Mouse (Mus musculus) inflammation-experienced regulatory T-cells, adult 6 months (primary cell): Measurements from ENCODE around the gene Gm10401. TPM values are rescaled to one million over a fixed set of nuclear protein-coding genes. Genes with fewer than 3 reads are reported as not detected.
"Not testable (repeated sequence)": the region's sequence is repeated elsewhere in the genome, so short reads cannot be mapped to it uniquely, and the experiment has no call there.

Experiments used
- ATAC-seq: one replicate; pipeline ENCODE4 v1.8.0; 2017
- polyA plus RNA-seq, 3 experiments: library from polyadenylated mRNA; unstranded; fragments of 100-300 nt; shearing (Covaris generic); gene quantifications; one replicate each; pipeline ENCODE4 v1.2.1; 2017

Gm10401 gene
- polyA plus RNA-seq, 3 experiments from 2014 or later, result 14.8 to 23.2 (median 18.5) TPM

GRCm38 (mm10) chr5:115118961-115119570 is 21.0 kb upstream of the Gm10401 start, which contains the start of gene Acads:
Acads (minus strand) TSS chr5:115119346.
- ATAC-seq, result peak; percentile 89

DNA sequence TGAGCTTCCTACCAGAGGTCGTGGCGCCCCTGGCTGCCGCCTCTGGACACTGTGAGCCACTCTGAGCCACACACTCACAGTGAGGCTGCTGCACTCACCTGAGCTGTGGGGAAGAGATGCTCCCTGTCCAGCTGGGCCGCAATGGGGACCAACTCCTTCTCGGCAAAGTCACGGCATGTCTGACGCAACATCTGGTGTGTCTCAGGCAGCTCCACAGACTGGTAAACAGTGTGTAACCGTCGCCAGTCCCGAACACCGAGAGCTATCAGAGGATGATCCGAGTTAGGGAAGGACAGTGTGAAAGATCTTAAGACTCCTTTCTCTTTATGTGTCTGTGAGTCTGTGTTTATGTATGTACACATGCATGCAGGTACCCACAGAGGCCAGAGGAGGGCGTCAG is 19.4 kb upstream of the Gm10401 start:
- ATAC-seq, result no peak

- ATAC-seq, result no peak
These were observed 18.3 kb upstream of the Gm10401 start for GRCm38 (mm10) chr5:115116426-115116825.

- no peak for ATAC-seq
These were observed 16.4 kb upstream of the Gm10401 start for GRCm38 (mm10) chr5:115114501-115114900.

- no peak for ATAC-seq
These were observed 15.1 kb upstream of the Gm10401 start for GRCm38 (mm10) chr5:115113244-115113643.

DNA sequence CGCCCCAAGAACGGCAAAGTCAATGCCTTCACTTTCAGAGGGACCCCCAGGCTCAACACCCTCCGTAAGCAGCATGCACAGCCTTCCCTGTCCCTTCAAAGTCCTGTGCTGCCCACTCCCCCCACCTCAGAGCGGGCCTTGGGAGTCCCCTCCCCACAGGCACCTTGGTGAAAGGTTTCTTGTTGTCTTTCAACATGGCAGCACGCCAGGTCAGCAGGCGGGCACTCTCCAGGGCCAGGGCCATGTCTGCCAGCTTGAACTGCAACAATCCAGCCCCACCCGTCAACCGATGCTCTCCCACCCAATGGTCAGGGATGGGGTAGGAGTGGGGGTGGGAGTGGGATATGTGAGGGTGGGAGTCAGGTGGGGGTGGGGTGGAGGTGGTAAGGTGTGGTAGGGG is 13.1 kb upstream of the Gm10401 start:
- no peak for ATAC-seq

DNA sequence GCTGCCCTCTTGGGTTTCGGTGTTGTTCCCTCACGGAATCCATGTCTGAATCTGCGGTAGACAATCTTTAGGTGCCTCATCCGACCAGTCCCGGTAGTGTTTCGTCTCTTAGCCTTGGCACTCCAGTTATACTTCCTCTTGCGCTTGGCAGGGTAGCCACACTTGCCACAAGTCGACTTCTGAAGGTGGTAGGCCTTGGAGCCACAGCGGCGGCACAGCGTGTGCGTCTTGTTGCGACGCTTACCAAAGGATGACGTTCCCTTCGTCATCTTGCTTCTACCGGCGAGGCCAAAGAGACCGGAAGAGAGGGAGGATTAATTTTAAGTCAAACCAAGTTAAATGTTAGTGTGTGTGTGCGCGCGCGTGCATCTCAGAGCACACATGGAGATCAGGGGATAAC is 5.2 kb upstream of the Gm10401 start:
- ATAC-seq, result not testable (repeated sequence)

- ATAC-seq, result no peak
These were observed 4.1 kb upstream of the Gm10401 start for GRCm38 (mm10) chr5:115102231-115102630.

GRCm38 (mm10) chr5:115100473-115100872 is 2.4 kb upstream of the Gm10401 start:
- no peak for ATAC-seq

DNA sequence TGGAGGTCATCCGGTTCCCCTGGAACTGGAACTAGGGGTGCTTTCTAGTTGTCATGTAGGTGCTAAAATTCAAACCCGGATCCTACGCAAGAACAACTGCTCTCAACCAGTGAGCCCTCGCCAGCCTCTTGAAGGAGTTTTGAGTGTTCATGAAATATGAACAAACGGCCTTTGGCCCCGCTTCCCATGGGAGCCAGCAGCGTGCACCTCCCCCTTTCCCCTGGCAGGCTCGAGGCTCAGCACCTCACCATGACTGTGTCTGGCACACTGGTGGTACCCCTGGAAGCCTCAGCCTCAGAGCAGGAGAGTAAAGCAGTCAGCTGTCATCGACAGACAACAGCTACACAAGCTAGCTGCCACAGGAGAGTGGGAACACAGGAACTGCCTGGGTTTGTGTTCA is 1.9 kb upstream of the Gm10401 start:
- no peak for ATAC-seq

DNA sequence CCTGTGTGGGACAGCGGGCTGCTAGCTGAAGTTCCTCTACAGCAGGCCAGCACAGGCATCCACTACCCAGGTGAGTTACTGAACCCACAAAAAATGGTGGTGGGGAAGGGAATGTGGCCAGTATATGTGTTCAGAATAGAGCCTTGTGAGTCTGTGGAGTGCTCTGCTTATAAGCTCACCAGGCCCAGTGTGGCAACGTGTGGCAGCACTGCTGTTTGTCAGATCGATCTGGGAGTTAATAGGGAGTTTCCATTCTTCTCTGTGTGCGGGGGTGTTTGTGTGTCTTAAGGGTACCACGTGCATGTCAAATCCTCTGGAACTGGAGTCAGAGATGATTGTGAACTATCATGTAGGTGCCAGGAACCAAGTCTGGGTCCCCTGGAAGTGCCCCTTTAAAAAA is 1.4 kb upstream of the Gm10401 start:
- ATAC-seq, result no peak

DNA sequence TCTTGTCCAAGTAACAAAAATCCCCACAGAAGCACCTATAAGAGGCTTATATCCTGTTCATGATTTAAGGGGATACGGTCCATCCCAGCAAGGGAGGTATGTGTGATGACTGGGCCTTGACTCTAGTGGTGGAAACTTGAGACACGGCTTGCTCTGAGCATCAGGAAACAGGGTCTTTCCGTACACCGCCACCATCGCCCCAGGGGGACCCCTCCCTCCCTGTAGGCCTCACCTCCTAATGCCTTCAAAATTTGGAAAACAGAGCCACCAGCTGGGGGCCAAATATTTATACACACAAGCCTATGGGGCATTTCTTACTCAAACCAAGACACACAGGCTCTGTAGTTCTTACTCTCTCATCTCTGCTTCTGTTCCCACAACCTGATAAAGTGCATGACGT is 6.3 kb downstream of the Gm10401 start:
- peak; percentile 38 for ATAC-seq

- ATAC-seq, result no peak
These were observed 7.1 kb downstream of the Gm10401 start for GRCm38 (mm10) chr5:115091015-115091414.

- ATAC-seq, result no peak
These were observed 8.4 kb downstream of the Gm10401 start for GRCm38 (mm10) chr5:115089592-115090268.

DNA sequence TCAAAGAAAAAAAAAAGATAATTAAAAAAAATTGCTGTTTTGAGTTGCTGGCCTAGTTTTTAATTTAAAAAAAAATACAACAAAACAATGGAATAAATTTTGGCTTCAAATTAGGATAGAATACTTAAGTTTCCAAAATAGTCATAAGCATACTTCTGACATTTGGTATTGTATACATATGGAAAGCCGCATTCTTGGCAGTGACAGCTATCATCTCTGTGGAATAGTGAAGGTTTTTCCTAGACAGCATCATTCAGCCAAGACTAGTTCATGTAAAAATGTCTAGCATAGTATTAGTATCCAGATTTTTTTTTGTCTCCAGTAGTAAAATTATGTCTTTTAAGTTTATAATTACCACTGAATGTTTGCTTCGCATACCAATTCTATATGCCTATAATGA is 12.4 kb downstream of the Gm10401 start:
- no peak for ATAC-seq

DNA sequence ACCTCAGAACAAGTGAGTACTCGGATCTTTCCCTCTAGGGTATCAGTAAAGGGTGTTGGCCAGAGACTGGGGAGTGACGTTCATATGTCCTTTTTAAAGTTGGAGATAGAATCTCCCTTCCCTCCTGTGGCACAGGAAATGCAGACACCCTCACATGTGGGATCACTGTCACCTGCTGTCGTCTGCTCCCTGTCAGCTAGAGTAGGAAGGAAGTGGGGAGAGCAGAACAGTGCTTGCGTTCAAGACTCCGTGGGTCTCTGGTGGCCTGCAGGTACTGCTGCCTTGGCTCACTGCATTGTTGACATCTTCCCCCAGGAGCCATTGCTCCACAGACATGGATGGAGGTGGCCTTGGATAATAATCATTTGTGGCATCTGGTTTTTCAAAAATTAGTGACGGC is 14.6 kb downstream of the Gm10401 start:
- no peak for ATAC-seq

DNA sequence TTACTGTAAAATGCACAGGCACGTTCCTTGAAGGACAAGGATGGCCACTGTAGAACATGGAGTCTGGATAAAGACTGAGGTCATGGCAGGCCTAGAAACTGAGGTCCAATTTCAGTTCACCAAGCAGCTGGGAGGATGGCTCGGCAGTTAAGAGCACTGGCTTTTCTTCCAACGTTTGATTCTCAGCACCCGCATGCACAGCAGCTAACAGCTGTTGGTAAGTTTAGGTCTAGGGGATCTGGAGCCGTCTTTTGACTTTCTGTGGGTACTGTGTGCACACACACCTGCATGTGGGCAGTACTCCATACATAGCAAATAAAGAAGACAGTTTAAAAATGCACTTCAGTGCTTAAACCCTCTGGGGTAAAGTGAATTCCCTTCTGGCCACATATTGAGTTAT is 16.5 kb downstream of the Gm10401 start:
- ATAC-seq, result no peak

DNA sequence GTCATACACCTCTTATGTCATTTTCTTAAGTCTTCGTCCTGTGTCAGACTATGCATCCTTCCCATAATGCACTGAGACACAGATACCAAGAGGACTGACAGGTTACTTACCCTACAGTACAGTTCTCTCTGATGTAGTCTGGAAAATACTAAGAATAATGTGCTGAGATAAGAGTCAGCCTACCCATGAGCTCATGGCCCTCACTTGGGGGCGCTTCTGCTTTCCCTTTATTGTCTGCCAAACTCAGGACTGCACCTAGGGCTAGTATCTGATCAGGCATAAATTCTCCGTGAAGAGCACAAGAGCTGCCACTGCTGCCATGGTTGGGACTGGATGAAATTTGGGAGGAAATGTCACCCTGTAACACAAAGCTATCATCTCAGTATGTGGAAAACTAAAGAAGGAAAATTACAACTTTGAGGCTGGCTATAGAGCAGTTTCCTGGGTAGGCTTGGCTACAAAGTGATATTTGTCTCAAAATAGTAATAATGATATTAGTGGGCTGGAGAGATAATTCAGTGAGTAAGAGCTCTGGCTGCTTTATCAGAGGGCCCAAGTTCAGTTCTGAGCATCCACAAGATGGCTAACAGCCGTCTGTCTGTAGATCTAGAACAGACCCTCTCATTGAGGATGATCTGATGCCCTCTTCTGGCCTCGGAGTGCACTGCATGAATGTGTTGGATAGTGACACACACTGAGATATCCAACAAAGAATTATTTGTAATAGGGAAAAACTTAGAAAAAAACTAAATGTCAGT is 21.8 kb downstream of the Gm10401 start:
- ATAC-seq, result no peak

GRCm38 (mm10) chr5:115074749-115075148 is 23.3 kb downstream of the Gm10401 start:
- no peak for ATAC-seq

GRCm38 (mm10) chr5:115073306-115073705 is 24.8 kb downstream of the Gm10401 start:
- not testable (repeated sequence) for ATAC-seq

DNA sequence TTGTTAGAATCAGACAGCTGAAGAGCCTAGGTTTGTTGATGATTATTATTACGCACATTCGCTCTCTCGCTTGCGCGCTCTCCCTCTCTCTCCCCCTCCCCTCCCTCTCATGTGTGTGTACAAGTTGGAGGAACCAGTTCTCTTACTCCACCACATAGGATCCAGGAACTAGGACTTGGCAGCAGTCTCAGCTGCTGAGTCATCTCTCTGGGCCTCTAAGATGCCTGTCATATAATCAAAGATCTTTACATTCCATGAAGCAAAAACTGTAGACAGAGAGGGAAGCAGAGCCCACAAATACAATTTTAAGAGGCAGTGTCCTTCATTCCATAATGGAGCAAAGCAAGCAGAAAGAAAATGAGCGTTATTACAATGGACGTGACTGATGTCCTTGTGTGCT is 26.0 kb downstream of the Gm10401 start:
- ATAC-seq, result no peak

GRCm38 (mm10) chr5:115071096-115071901 is 26.8 kb downstream of the Gm10401 start:
- no peak for ATAC-seq

DNA sequence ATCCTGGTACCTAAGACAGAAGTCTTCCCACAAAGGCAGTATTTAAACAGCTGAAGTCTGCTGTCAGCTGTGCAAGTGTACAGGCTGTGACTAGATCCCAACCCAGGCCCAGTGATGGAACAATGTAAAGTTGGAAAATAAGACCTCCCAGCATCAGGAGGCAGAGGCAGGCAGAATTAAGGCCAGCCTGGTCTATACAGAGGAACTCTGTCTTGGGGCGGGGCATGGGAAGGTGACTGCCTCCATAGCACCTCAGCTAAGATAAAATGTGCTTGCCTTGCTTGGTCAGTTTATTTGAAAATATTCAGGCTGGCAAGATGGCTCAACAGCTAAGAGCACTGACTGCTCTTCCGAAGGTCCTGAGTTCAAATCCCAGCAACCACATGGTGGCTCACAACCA is 27.6 kb downstream of the Gm10401 start:
- no peak for ATAC-seq
